Mouse (Mus musculus) olfactory bulb, adult 2 months (tissue): ENCODE results near the gene Cnp.

Experiments
- CTCF ChIP-seq: fragments of 200-500 bp; IDR thresholded peaks from 2 replicates; pipeline ENCODE4 v1.5.1; 2012; ENCODE audit warnings: low read depth, mild to moderate bottlenecking, low read length, moderate library complexity; ENCODE audit not compliant: insufficient read depth
- POLR2A ChIP-seq: fragments of 200-500 bp; IDR thresholded peaks from 2 replicates; pipeline ENCODE4 v1.6.1; 2012; ENCODE audit warnings: mild to moderate bottlenecking, low read depth, low read length, moderate library complexity; ENCODE audit not compliant: insufficient read depth

DNA sequence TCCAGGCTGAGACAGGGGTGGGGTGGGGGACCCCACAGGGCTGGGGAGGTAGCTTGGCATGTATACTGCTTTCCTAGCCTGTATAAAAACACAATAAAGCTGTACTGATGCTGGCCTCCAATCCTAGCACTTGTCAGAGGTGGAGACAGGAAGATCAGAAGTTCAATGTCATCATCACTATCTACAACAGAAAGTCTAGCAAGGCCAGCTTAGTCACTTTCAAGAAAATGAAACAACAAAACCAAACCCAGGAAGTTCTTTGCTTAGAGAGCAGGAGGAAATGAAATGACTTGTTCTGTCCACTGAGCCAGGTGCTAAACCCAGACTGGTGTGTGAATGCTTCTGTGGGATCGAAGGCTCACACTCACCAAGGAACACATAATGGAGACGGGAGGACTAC is 13.8 kb downstream of the Cnp start:
- TF ChIP-seq CTCF = no peak
- no peak for TF ChIP-seq POLR2A
